Mouse (Mus musculus) heart, embryonic 11.5 days (tissue): Measurements from ENCODE around the gene Vsx1. TPM values are rescaled to one million over a fixed set of nuclear protein-coding genes. Genes with fewer than 3 reads are reported as not detected.
A peak's percentile ranks its signal among the peaks of the same experiment; 100 is the strongest.

Experiments used
- ATAC-seq: fragments of 200-750 bp; cut with Nextera tagmentation; replicated peaks from 2 replicates; pipeline ENCODE4 v1.8.0; 2017; ENCODE audit warnings: moderate library complexity; ENCODE audit not compliant: insufficient number of reproducible peaks, low FRiP score, low TSS enrichment
- H3K27ac ChIP-seq: fragments of 300-500 bp; sonication (generic); 2 replicates; pipeline ENCODE4 v1.5.1; 2014; ENCODE audit warnings: mild to moderate bottlenecking, low read depth, low read length
- H3K27me3 ChIP-seq: fragments of 300-500 bp; sonication (generic); 2 replicates; pipeline ENCODE4 v1.6.1; 2014; ENCODE audit warnings: mild to moderate bottlenecking, low read length, mixed read lengths; ENCODE audit not compliant: control insufficient read depth, insufficient read depth
- H3K36me3 ChIP-seq: fragments of 300-500 bp; sonication (generic); 2 replicates; pipeline ENCODE4 v1.6.1; 2014; ENCODE audit warnings: mild to moderate bottlenecking, low read length, moderate library complexity, mixed read lengths; ENCODE audit not compliant: control insufficient read depth, insufficient read depth
- H3K4me1 ChIP-seq: fragments of 300-500 bp; sonication (generic); 2 replicates; pipeline ENCODE4 v1.6.1; 2014; ENCODE audit warnings: low read length; ENCODE audit not compliant: control insufficient read depth, insufficient read depth
- H3K4me2 ChIP-seq: fragments of 300-500 bp; sonication (generic); 2 replicates; pipeline ENCODE4 v1.6.1; 2014; ENCODE audit warnings: mild to moderate bottlenecking, moderate library complexity
- H3K4me3 ChIP-seq: fragments of 300-500 bp; sonication (generic); 2 replicates; pipeline ENCODE4 v1.5.1; 2014; ENCODE audit warnings: low read depth, low read length
- H3K9ac ChIP-seq: fragments of 300-500 bp; sonication (generic); 2 replicates; pipeline ENCODE4 v1.6.1; 2014; ENCODE audit warnings: mild to moderate bottlenecking, low read depth, low read length, moderate library complexity
- H3K9me3 ChIP-seq: fragments of 300-500 bp; sonication (generic); replicated peaks from 2 replicates; pipeline ENCODE4 v1.6.1; 2016; ENCODE audit warnings: low read length; ENCODE audit not compliant: control insufficient read depth
- whole genome bisulfite sequencing: fragments of 180-500 bp; shearing (Covaris S2); extraction: QIAGEN DNeasy Blood & Tissue Kit; methylation state at CpG from one replicate; pipeline ENCODE4 v1.1.7; 2014; ENCODE audit not compliant: insufficient replicate concordance; 5-methylcytosine and 5-hydroxymethylcytosine counted together
- polyA plus RNA-seq: library from polyadenylated mRNA; unstranded; fragments of >200 nt; fragmentation: Nextera tagmentation; extraction: Ambion mirVana; gene quantifications from 2 replicates; pipeline ENCODE4 v1.2.1, GENCODE M21; 2014

Gene Vsx1
- polyA plus RNA-seq, 1 experiment from 2014 or later: not detected

DNA sequence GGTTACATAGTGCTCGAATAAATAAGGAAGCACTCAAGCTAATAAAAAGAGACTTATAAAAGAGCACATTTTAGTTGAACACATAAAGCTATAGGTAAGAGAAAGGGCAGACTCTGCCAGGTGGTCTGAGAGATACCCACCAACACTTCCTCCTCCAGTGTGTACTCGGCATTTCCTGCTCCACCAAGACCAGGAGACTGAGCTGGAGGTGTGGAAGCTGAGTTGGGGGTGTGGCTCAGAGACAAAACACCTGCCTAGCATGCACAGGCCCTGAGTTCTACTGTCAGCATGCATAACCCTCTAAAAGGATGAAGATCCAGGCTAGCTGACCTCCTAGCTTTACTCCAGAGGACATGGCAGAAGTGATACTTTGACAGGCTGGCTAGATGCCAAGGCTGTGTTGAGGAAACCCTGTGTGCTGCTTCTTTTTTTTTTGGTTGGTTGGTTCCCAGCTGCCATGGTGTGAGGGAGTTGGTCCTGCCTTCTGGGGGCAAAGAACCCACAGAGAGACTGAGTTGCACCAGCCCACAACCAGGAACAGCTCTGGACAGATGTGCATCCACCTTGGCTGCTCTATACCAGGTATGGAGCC, 19.6 kb downstream of the Vsx1 start:
- WGBS: 62% methylated on average over 2 of the region's 2 CpGs
- no peak overlapping the region for H3K27ac ChIP-seq
- no peaks in the 10 kb centered on the region for H3K9me3 ChIP-seq
- H3K36me3 ChIP-seq: no peaks in the 10 kb centered on the region
- no peak overlapping the region for H3K4me2 ChIP-seq
- no peak overlapping the region for H3K4me3 ChIP-seq
- H3K27me3 ChIP-seq: 0 out of 2 replicates have a peak, but pooled peaks cover 2% of the 10 kb centered on the region
- no peak for ATAC-seq
- H3K9ac ChIP-seq: no peak overlapping the region
- peaks cover 10% of the 10 kb centered on the region for H3K4me1 ChIP-seq

DNA sequence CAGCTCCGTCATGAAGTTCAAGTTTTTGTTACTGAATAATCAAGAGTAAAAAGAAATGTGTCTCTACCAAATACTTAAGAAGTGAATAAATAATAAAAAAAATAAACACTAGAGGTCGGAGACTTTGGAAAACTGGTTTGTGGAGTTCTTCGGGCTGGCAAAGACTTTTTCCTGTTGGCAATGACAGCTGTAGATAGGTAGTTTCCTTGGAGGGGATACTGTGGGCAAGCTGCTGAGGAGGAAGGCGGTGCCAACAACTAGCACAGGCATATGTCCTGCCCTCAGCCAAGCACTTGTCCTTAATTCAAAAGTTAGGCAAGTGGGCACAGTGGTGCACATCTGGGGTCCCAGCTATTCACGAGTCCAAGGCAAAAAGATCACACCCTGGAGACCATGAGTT, 20.2 kb downstream of the Vsx1 start:
- Histone ChIP-seq H3K9ac (no peak overlapping the region), H3K4me3 (no peak overlapping the region), H3K36me3 (no peaks in the 10 kb centered on the region), H3K9me3 (no peaks in the 10 kb centered on the region), H3K4me2 (peak overlapping the region; percentile 97), H3K4me1 (peaks cover 10% of the 10 kb centered on the region), H3K27me3 (0 out of 2 replicates have a peak, but pooled peaks cover 2% of the 10 kb centered on the region), H3K27ac (0 out of 2 replicates have a peak overlapping the region, but pooled peaks have one; percentile 73)
- 73% methylated on average over 5 of the region's 5 CpGs for WGBS
- ATAC-seq: no peak

DNA sequence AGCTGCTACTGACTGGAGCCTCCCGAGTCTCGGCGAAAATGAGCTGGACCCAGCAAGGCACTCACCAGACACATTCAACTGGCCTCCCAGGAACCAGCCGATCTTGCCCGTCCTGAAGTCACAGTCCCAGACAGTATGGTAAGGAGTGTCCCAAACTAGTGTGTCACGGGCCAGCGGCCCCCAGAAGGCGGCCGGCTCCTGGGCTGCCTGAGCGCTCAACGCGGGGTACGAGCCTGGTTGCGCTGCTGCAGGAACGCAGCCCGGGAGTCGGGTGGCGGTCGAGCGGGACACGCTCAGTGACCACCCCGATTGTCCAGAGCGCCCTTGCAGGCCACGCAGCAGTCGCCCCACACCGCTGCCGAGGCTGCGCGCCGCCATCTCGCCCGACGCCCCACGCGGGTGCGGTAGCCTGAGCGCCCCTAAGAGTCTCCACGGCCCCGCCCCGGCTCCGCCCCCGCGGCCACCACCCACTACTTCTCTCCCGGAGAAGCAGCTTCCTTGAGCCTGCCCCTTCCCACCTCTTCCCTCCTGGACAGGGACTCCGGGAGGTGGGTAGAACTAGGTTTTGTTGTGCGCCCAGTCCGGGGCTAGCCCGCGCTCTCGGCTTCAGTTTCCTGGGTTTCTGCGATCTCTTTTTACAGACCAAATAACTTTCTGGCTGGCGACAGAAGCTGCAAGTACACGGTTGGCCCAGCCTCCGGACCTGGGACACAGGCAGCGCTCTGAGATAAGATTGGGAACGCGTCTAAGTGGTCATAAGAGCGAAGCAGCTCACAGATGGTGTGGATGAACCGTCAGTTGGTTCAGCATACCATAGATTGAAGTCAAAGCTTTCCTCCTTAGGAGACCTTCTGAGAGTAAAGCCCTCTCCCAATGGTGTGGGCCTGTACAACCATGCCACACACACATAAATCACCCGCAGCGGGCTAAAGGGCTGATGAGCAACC, 21.1 kb downstream of the Vsx1 start, which contains the start of gene Acss1:
Acss1 (minus strand) TSS at position 681 of the 947 bp plus-strand sequence.
- peak; percentile 78 for ATAC-seq

DNA sequence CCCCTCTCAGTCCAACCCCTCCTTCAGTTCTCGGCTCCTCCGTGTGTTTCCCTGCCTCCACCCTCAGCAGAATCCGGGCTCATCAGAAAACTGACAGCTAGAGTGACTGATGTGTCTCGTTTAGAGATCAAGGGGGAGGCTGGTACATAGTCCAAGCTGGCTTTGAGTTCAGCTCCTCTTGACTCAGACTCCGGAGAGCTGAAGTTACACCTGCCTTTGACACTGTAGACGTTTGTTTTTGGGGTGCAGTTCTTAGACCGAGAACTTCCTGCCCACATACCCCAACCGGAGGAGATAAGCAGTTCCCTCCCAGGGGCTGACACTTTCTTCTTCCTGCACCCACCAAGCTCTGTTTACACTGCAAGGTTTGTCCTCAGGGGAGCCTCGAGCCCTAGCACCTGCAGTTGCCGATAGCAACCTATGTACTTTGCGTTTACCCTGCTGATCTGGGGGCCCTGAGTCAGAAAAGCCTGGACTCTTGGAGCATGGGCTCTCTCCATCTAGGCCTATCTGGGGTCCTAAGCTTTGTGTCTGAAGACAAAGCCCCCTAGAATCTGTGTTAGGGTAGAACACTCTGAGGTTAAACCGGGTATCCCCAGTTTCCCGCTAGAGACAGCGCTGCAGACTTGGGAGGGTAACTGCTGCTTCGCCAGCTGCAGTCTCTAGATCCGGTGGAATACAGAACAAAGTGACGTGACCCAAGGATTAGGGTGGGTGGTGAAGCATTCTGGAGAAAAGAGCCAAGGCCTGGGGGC, 21.9 kb downstream of the Vsx1 start:
- 2% methylated on average over 17 of the region's 17 CpGs for WGBS
- 0 out of 2 replicates have a peak, but pooled peaks cover 2% of the 10 kb centered on the region for H3K27me3 ChIP-seq
- ATAC-seq: peak; percentile 28; the same call in 1 of the 2 replicates
- H3K9me3 ChIP-seq: no peaks in the 10 kb centered on the region
- peak overlapping the region; percentile 73 for H3K27ac ChIP-seq
- H3K4me1 ChIP-seq: peaks cover 10% of the 10 kb centered on the region
- H3K9ac ChIP-seq: peak overlapping the region; percentile 77
- no peaks in the 10 kb centered on the region for H3K36me3 ChIP-seq
- peak overlapping the region; percentile 72 for H3K4me3 ChIP-seq
- H3K4me2 ChIP-seq: peak overlapping the region; percentile 97

More for the DNA sequence above, 21.1 kb downstream of the Vsx1 start, which contains the start of gene Acss1:
- Histone ChIP-seq H3K9me3 (no peaks in the 10 kb centered on the region), H3K4me2 (peak within 1 kb of the TSS; percentile 97), H3K4me1 (peaks cover 10% of the 10 kb centered on the region), H3K4me3 (peak within 1 kb of the TSS; percentile 72), H3K9ac (peak within 1 kb of the TSS; percentile 77), H3K27ac (peak within 1 kb of the TSS; percentile 73), H3K36me3 (no peaks in the 10 kb centered on the region), H3K27me3 (0 out of 2 replicates have a peak, but pooled peaks cover 2% of the 10 kb centered on the region)
- 2% methylated on average over 57 of the region's 61 CpGs for WGBS

DNA sequence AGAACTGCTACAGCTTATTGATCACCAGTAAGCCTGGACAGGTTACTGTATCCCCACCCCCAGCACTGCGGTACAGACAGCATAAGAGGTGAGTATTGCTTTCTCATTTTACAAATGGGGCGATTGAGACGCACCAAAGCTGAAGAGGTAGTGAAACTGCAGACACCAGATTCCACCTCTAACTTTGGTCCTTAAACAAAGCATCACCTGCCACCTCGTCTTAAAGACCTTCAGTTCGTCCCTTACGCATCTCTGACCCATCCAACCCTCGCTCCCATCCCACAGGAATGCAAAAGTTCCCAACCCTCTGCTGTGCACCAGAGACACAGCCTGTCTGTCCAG, 22.5 kb downstream of the Vsx1 start:
- 0 out of 2 replicates have a peak, but pooled peaks cover 2% of the 10 kb centered on the region for H3K27me3 ChIP-seq
- peak overlapping the region; percentile 97 for H3K4me2 ChIP-seq
- H3K4me1 ChIP-seq: peaks cover 10% of the 10 kb centered on the region
- H3K9ac ChIP-seq: peak overlapping the region; percentile 77
- no peaks in the 10 kb centered on the region for H3K36me3 ChIP-seq
- H3K4me3 ChIP-seq: peak overlapping the region; percentile 72
- H3K27ac ChIP-seq: peak overlapping the region; percentile 68; the same call in 1 of the 2 replicates
- no peaks in the 10 kb centered on the region for H3K9me3 ChIP-seq
- WGBS: 41% methylated on average over 7 of the region's 7 CpGs
- no peak for ATAC-seq

DNA sequence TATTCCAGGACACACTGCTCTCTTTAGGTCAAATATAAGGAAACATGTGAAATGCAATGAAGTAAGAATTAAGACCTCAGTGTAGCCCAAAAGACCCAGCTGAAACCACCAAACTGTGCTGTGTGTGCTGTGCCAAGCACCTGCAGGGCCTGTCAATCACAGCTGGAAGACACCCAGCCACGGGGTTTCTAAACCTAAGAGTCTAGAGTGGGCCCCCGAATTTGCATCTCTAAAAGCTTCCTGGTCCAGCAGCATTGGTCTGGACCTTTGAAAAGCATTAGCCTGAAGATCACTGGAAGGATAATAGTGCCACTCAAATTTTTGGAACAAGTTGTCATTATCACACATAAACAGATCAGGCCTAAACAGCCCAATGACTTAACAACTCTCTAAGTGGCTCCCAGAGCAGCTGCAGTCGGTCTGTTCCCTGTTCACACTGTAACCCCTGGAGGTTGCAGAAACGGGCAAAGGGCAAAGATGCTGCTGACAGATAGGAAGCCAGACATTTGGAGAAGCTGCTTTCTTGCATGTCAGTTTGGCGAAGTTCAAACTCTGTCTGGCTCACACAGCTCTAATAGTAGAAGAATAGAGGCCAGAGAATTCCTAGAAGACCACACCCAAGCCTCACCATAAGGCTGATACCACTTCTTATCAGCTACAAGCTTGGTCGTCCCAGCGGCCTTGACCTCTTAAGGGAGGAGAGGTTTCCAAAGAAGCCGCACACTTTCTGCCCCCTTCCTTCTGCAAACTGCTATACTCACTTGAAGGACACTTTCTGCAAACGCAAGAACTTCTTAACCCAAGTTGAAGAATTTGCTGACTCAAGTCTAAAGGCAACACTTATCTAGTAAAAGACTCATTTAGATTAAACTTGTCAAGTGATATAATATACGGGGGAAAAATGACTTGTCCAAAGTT, 23.4 kb downstream of the Vsx1 start:
- Histone ChIP-seq H3K4me1 (peaks cover 10% of the 10 kb centered on the region), H3K4me2 (peak overlapping the region; percentile 40), H3K27ac (peak overlapping the region; percentile 66; the same call in 1 of the 2 replicates), H3K9me3 (no peaks in the 10 kb centered on the region), H3K9ac (no peak overlapping the region), H3K36me3 (no peaks in the 10 kb centered on the region), H3K4me3 (no peak overlapping the region), H3K27me3 (0 out of 2 replicates have a peak, but pooled peaks cover 2% of the 10 kb centered on the region)
- WGBS: 33% methylated on average over 10 of the region's 10 CpGs
- peak; percentile 50; the same call in 1 of the 2 replicates for ATAC-seq

DNA sequence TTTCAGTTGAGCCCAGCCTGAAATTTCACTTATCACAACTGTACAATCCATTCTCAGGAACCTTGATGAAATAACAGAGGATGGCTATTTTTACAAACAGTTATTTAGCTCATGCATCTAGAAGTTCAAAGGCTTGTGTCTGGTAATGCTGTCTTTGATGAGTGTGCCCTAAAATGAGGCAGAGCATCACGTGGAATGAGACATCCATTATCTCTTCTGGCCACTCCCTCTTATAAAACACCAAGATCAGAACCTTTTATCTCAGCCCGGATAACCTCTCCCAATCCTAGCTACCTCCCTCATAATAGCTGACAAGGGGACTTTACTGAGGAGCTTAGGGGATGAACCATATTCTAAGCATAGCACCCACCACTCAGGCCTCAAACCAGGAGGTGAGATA, 24.2 kb downstream of the Vsx1 start:
- Histone ChIP-seq H3K9me3 (no peaks in the 10 kb centered on the region), H3K9ac (no peak overlapping the region), H3K36me3 (no peaks in the 10 kb centered on the region), H3K4me3 (no peak overlapping the region), H3K27ac (peak overlapping the region; percentile 66; the same call in 1 of the 2 replicates), H3K27me3 (peaks cover 2% of the 10 kb centered on the region; the same call in 1 of the 2 replicates), H3K4me2 (peak overlapping the region; percentile 40), H3K4me1 (peaks cover 10% of the 10 kb centered on the region)
- no peak for ATAC-seq
- WGBS: 58% methylated on average over 2 of the region's 2 CpGs
